Mouse (Mus musculus): Measurements from ENCODE around the gene Dock3. TPM values are rescaled to one million over a fixed set of nuclear protein-coding genes. Genes with fewer than 3 reads are reported as not detected.
A peak's percentile ranks its signal among the peaks of the same experiment; 100 is the strongest.

The Dock3 gene
- polyA plus RNA-seq, 1 experiment from 2014 or later = 0.57 TPM

DNA sequence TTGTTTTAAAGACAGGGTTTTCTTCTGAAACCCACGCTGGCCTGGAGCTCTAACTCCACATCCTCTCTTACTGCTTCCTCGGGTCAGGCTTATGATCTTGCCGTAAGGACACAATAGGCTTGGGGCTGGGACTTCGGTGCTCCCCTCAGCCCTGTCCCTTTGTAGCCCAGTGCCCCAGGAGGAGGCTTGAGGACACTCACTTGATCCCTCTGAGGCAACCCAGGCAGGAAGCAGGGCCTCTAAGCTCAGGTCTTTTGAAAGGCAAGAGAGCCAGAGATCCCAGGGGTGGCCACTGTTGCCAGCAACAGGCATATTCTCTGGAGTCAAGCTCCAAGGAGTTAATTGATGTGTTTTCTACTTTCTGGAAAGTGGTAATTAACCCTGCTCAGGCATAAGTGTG, 352.2 kb downstream of the Dock3 start:
- H3K27ac ChIP-seq (ENCODE audit: low read depth) = no peak overlapping the region

DNA sequence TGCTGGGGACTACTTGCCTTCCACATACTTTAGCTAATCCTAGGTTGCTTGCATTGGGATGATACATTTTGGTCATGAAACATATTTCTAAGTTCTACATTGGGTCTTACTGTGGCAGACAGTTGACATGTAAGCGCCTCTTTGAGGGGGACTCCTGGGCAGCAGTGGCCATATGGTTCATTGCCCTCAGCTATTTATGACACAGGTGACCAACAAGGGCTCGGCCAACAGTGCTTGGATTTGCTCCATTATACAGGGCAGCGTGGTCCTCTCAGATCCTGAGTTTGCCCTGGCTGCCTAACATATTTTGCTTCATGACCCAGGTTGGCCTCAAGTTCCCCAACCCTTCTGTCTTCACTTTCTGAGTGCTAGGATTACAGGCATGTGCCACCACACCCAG, 355.0 kb downstream of the Dock3 start:
- no peak for ATAC-seq (replicated peaks; ENCODE audit: low FRiP score, low TSS enrichment, low read depth)
- 81% methylated on average over 3 of the region's 3 CpGs for WGBS
- no peak overlapping the region for H3K4me2 ChIP-seq (ENCODE audit: low read length)

More for the DNA sequence above, 352.2 kb downstream of the Dock3 start:
- Histone ChIP-seq H3K4me2 (ENCODE audit: low read length) (no peak overlapping the region), H3K4me3 (ENCODE audit: low read depth, low read length) (no peak overlapping the region), H3K36me3 (ENCODE audit: control insufficient read depth, insufficient read depth, low read length) (peaks cover 88% of the 10 kb centered on the region), H3K4me1 (replicated peaks; ENCODE audit: control insufficient read depth, insufficient read depth, low read length) (peaks cover 13% of the 10 kb centered on the region), H3K9ac (ENCODE audit: low read length) (no peak overlapping the region), H3K9me3 (ENCODE audit: control insufficient read depth, low read length) (no peaks in the 10 kb centered on the region), H3K27me3 (replicated peaks; ENCODE audit: control insufficient read depth, insufficient read depth, low read length) (no peaks in the 10 kb centered on the region)
- 76% methylated on average over 4 of the region's 4 CpGs for WGBS
- no peak for ATAC-seq (replicated peaks; ENCODE audit: low FRiP score, low TSS enrichment, low read depth)
- DNase-seq (ENCODE audit: low spot score) = peak; percentile 39

DNA sequence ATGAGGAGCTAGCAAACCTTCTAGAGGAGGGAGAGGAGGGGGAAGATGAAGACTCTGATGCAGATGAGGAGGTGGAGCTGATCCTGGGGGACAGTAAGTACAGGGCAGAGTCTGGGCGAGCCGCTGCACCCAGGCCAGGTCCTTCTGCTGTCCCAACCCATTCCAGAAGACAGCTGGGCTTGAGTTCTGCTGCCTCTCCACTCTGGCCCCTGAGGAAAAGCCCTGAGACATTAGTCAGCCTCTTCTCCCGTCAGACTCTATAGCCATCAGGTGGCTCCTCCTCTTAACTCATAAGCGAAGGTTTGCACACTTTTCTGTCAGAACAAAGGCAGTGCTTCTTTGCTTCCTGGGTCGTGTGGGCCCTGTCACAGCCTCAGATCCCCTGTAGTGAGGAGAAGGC, 357.5 kb downstream of the Dock3 start:
- no peak overlapping the region for H3K4me2 ChIP-seq (ENCODE audit: low read length)
- H3K27ac ChIP-seq (ENCODE audit: low read depth) = no peak overlapping the region
- no peaks in the 10 kb centered on the region for H3K27me3 ChIP-seq (replicated peaks; ENCODE audit: control insufficient read depth, insufficient read depth, low read length)
- H3K4me1 ChIP-seq (replicated peaks; ENCODE audit: control insufficient read depth, insufficient read depth, low read length) = no peaks in the 10 kb centered on the region
- no peak for ATAC-seq (replicated peaks; ENCODE audit: low FRiP score, low TSS enrichment, low read depth)
- H3K36me3 ChIP-seq (ENCODE audit: control insufficient read depth, insufficient read depth, low read length) = peaks cover 74% of the 10 kb centered on the region
- 80% methylated on average over 5 of the region's 5 CpGs for WGBS
- DNase-seq (ENCODE audit: low spot score) = no peak
- H3K4me3 ChIP-seq (ENCODE audit: low read depth, low read length) = no peak overlapping the region
- no peaks in the 10 kb centered on the region for H3K9me3 ChIP-seq (ENCODE audit: control insufficient read depth, low read length)
- H3K9ac ChIP-seq (ENCODE audit: low read length) = no peak overlapping the region

More for the DNA sequence above, 355.0 kb downstream of the Dock3 start:
- no peak for DNase-seq (ENCODE audit: low spot score)
- Histone ChIP-seq H3K9ac (ENCODE audit: low read length) (no peak overlapping the region), H3K4me3 (ENCODE audit: low read depth, low read length) (no peak overlapping the region), H3K4me1 (replicated peaks; ENCODE audit: control insufficient read depth, insufficient read depth, low read length) (no peaks in the 10 kb centered on the region), H3K9me3 (ENCODE audit: control insufficient read depth, low read length) (no peaks in the 10 kb centered on the region), H3K27ac (ENCODE audit: low read depth) (no peak overlapping the region), H3K27me3 (replicated peaks; ENCODE audit: control insufficient read depth, insufficient read depth, low read length) (no peaks in the 10 kb centered on the region), H3K36me3 (ENCODE audit: control insufficient read depth, insufficient read depth, low read length) (peaks cover 80% of the 10 kb centered on the region)

DNA sequence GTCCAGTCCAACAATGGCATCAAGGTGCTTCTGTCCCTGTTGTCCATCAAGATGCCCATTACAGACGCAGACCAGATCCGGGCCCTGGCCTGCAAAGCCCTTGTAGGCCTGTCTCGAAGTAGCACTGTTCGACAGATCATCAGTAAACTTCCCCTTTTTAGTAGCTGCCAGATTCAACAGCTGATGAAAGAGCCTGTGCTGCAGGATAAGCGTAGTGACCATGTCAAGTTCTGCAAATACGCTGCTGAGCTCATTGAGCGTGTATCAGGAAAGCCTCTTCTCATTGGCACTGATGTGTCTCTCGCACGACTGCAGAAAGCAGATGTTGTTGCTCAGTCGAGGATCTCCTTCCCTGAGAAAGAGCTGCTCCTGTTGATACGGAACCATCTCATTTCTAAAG, 373.7 kb downstream of the Dock3 start:
- ATAC-seq (replicated peaks; ENCODE audit: low FRiP score, low TSS enrichment, low read depth) (no peak), DNase-seq (ENCODE audit: low spot score) (no peak)
- no peak overlapping the region for H3K4me2 ChIP-seq (ENCODE audit: low read length)
- no peak overlapping the region for H3K9ac ChIP-seq (ENCODE audit: low read length)
- no peak overlapping the region for H3K27ac ChIP-seq (ENCODE audit: low read depth)
- H3K9me3 ChIP-seq (ENCODE audit: control insufficient read depth, low read length) = no peaks in the 10 kb centered on the region
- H3K4me3 ChIP-seq (ENCODE audit: low read depth, low read length) = no peak overlapping the region
- H3K36me3 ChIP-seq (ENCODE audit: control insufficient read depth, insufficient read depth, low read length) = peaks cover 92% of the 10 kb centered on the region
- WGBS = 91% methylated on average over 11 of the region's 11 CpGs
- H3K4me1 ChIP-seq (replicated peaks; ENCODE audit: control insufficient read depth, insufficient read depth, low read length) = no peaks in the 10 kb centered on the region
- H3K27me3 ChIP-seq (replicated peaks; ENCODE audit: control insufficient read depth, insufficient read depth, low read length) = no peaks in the 10 kb centered on the region

DNA sequence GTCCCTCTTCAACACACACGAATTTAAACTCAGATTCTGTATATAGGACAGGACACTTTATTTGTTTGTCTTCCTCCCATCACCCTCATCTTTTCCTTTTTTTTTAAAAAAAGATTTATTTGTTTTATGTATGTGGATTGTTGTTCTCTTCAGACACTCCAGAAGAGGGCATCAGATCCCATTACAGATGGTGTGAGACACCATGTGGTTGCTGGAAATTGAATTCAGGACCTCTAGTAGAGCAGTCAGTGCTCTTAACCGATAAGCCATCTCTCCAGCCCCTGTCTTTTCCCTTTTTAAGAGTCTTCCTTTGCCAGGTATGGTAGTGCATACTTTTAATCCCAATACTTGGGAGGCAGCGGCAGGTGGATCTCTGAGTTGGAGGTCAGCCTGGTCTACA, 375.0 kb downstream of the Dock3 start:
- H3K9me3 ChIP-seq (ENCODE audit: control insufficient read depth, low read length) = no peaks in the 10 kb centered on the region
- no peak overlapping the region for H3K9ac ChIP-seq (ENCODE audit: low read length)
- H3K4me2 ChIP-seq (ENCODE audit: low read length) = no peak overlapping the region
- DNase-seq (ENCODE audit: low spot score) = no peak
- no peak overlapping the region for H3K4me3 ChIP-seq (ENCODE audit: low read depth, low read length)
- peaks cover 92% of the 10 kb centered on the region for H3K36me3 ChIP-seq (ENCODE audit: control insufficient read depth, insufficient read depth, low read length)
- ATAC-seq (replicated peaks; ENCODE audit: low FRiP score, low TSS enrichment, low read depth) = no peak
- no peaks in the 10 kb centered on the region for H3K27me3 ChIP-seq (replicated peaks; ENCODE audit: control insufficient read depth, insufficient read depth, low read length)
- no peaks in the 10 kb centered on the region for H3K4me1 ChIP-seq (replicated peaks; ENCODE audit: control insufficient read depth, insufficient read depth, low read length)
- WGBS = 88% methylated on average over 3 of the region's 3 CpGs
- H3K27ac ChIP-seq (ENCODE audit: low read depth) = no peak overlapping the region

Small RNA genes lying within 50 kb of the gene (microRNA-seq; reads per million reads assigned to microRNA genes)
- not detected for gene Gm22238

Other genes starting within 250 kb of the Dock3 start
- 21.2 and 23.2 TPM in 2 replicates for gene Mapkapk3, start 58.0 kb upstream of the Dock3 start, polyA plus RNA-seq (2014; fragmentation: Nextera tagmentation; extraction: Ambion mirVana)
- 8.9 and 9.6 TPM in 2 replicates for gene Cish, start 64.1 kb upstream of the Dock3 start, polyA plus RNA-seq (2014; fragmentation: Nextera tagmentation; extraction: Ambion mirVana)
- 10.4 and 12.8 TPM in 2 replicates for gene Hemk1, start 106.4 kb upstream of the Dock3 start, polyA plus RNA-seq (2014; fragmentation: Nextera tagmentation; extraction: Ambion mirVana)
- 0.28 and 0.31 TPM in 2 replicates for gene 6430571L13Rik, start 108.7 kb upstream of the Dock3 start, polyA plus RNA-seq (2014; fragmentation: Nextera tagmentation; extraction: Ambion mirVana)
- 0.35 and 0.55 TPM in 2 replicates for gene Cacna2d2, start 167.7 kb upstream of the Dock3 start, polyA plus RNA-seq (2014; fragmentation: Nextera tagmentation; extraction: Ambion mirVana)

Data from intestine, embryonic 14.5 days (tissue).